Mouse (Mus musculus): ENCODE results near the gene Zfp827. TPM values are rescaled to one million over a fixed set of nuclear protein-coding genes. Genes with fewer than 3 reads are reported as not detected.

Zfp827 gene
- polyA plus RNA-seq, 1 experiment from 2014 or later: 13.0 TPM

DNA sequence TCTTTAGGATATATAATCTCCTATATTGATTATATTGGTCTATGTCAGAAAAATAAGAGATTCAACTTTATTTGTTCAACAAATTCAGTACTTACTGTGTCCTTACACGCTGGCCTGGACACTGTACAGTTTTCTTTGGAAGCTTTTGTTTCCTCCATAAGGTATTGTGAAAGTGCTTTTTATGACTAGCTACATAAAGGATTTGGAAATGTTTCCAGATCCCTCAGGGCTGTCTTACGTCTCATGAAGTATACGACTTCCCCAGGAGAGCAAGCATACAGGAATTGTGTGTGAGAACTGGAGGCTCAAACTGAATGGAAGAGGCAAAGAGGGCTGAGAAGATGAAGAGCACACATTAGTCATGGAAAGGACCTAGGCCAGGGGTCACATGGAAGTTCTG is 45.1 kb downstream of the Zfp827 start:
- Histone ChIP-seq H3K36me3 (peaks cover 50% of the 10 kb centered on the region), H3K4me1 (peaks cover 11% of the 10 kb centered on the region), H3K27ac (replicated peaks) (no peak overlapping the region), H3K4me2 (replicated peaks) (no peak overlapping the region), H3K9ac (replicated peaks) (no peak overlapping the region), H3K4me3 (no peak overlapping the region), H3K9me3 (no peaks in the 10 kb centered on the region), H3K27me3 (no peaks in the 10 kb centered on the region)
- no peak for ATAC-seq (ENCODE audit: low FRiP score, low read depth)
- WGBS: 85% methylated on average over 3 of the region's 3 CpGs

DNA sequence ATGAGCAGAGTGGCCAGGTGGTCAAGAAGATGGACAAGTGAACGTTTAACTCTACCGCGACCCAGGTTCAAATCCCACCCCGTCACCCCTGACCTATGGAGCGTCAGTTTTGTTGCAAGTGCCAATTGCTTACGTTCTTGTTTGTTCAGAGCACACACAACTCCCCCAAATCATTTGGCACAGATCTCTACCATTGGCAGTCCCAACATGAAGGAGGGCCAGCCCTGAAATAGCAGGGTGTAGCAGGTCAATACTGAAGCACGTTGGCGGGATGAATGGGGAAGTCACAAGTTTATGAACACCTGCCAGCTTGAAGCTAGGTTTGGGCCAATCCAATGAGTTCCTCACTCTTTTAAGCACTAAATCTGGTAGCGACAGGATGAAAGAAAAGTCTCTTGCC is 46.7 kb downstream of the Zfp827 start:
- 94% methylated on average over 9 of the region's 9 CpGs for WGBS

DNA sequence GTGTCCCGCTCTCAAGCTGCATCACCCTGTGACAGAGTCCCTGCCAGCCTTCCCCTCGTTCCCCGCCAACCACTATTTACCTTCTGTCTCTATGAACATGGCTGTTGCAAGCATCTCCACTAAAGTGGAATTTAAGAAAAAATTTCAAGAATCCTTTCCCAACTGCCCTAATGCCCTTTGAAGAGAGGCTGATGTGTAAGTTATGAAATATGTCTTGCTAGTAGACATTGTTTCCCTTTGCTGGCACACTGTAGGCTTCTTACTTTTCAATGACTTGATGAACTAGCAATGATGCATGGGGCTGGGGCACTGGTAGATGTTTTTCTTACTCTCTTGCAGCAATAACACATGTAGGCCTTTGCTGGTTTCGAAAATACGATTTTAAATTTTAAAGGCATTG is 49.0 kb downstream of the Zfp827 start:
- H3K4me2 ChIP-seq (replicated peaks): no peak overlapping the region
- peaks cover 31% of the 10 kb centered on the region for H3K36me3 ChIP-seq
- 0 out of 2 replicates have a peak overlapping the region, but pooled peaks have one; percentile 80 for H3K27ac ChIP-seq (replicated peaks)
- no peak overlapping the region for H3K9ac ChIP-seq (replicated peaks)
- no peak for ATAC-seq (ENCODE audit: low FRiP score, low read depth)
- no peak overlapping the region for H3K4me3 ChIP-seq
- WGBS: 87% methylated on average over 5 of the region's 5 CpGs
- no peaks in the 10 kb centered on the region for H3K9me3 ChIP-seq
- peaks cover 30% of the 10 kb centered on the region for H3K4me1 ChIP-seq
- no peaks in the 10 kb centered on the region for H3K27me3 ChIP-seq

More for the DNA sequence above, 46.7 kb downstream of the Zfp827 start:
- no peak overlapping the region for H3K9ac ChIP-seq (replicated peaks)
- H3K36me3 ChIP-seq: peaks cover 46% of the 10 kb centered on the region
- H3K4me1 ChIP-seq: peaks cover 28% of the 10 kb centered on the region
- no peak for ATAC-seq (ENCODE audit: low FRiP score, low read depth)
- no peak overlapping the region for H3K4me3 ChIP-seq
- H3K27ac ChIP-seq (replicated peaks): no peak overlapping the region
- no peak overlapping the region for H3K4me2 ChIP-seq (replicated peaks)
- no peaks in the 10 kb centered on the region for H3K9me3 ChIP-seq
- H3K27me3 ChIP-seq: no peaks in the 10 kb centered on the region

DNA sequence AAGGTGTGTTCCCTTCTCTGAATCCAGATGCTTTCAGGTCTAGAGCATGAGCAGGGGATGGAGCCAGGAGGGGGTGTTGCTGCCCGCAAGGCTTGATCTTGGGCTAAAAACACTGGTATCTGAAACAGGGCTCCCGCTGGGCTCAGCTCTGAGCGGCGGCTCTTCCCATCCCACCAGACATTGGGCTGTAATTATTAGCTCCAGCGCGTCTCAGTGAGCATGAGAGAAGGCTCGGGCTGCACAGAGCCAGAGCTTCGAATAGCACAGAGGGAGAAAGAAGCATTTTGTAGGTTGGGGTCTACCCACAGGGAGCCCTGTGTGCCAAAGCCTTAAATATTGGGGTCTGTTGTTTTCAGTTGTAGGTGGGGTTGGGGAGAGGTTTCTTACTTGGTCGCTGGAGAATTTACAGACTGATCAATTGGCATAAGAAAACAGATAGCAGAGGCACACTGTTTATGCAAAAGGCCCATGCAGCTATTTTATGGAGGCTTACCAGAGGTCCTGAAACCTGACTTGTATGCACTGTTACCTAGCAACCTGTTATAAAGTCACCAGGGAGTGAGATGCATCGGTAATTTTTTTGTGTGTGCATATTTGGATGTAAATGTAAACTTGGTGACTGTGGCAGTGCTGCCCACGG is 50.4 kb downstream of the Zfp827 start:
- Histone ChIP-seq H3K9ac (replicated peaks) (0 out of 2 replicates have a peak overlapping the region, but pooled peaks have one; percentile 15), H3K9me3 (no peaks in the 10 kb centered on the region), H3K27me3 (no peaks in the 10 kb centered on the region), H3K36me3 (peaks cover 32% of the 10 kb centered on the region), H3K4me3 (no peak overlapping the region), H3K4me1 (peaks cover 30% of the 10 kb centered on the region), H3K4me2 (replicated peaks) (no peak overlapping the region), H3K27ac (replicated peaks) (peak overlapping the region; percentile 80)
- ATAC-seq (ENCODE audit: low FRiP score, low read depth): peak; percentile 31
- 15% methylated on average over 11 of the region's 11 CpGs for WGBS

GRCm38 (mm10) chr8:79079196-79079561 is 50.9 kb downstream of the Zfp827 start:
- Histone ChIP-seq H3K36me3 (peaks cover 32% of the 10 kb centered on the region), H3K4me2 (replicated peaks) (no peak overlapping the region)
- 68% methylated on average over 3 of the region's 3 CpGs for WGBS

GRCm38 (mm10) chr8:79080096-79080739 is 52.0 kb downstream of the Zfp827 start:
- H3K27me3 ChIP-seq: no peaks in the 10 kb centered on the region
- H3K9me3 ChIP-seq: no peaks in the 10 kb centered on the region
- ATAC-seq (ENCODE audit: low FRiP score, low read depth): no peak
- H3K36me3 ChIP-seq: peaks cover 28% of the 10 kb centered on the region
- no peak overlapping the region for H3K4me3 ChIP-seq
- 0 out of 2 replicates have a peak overlapping the region, but pooled peaks have one; percentile 15 for H3K27ac ChIP-seq (replicated peaks)
- H3K9ac ChIP-seq (replicated peaks): no peak overlapping the region
- no peak overlapping the region for H3K4me2 ChIP-seq (replicated peaks)
- 78% methylated on average over 6 of the region's 6 CpGs for WGBS
- H3K4me1 ChIP-seq: peaks cover 30% of the 10 kb centered on the region

More at GRCm38 (mm10) chr8:79079196-79079561, 50.9 kb downstream of the Zfp827 start:
- peaks cover 30% of the 10 kb centered on the region for H3K4me1 ChIP-seq
- no peaks in the 10 kb centered on the region for H3K27me3 ChIP-seq
- no peaks in the 10 kb centered on the region for H3K9me3 ChIP-seq
- peak; percentile 32; the same call in 1 of the 2 replicates for ATAC-seq (ENCODE audit: low FRiP score, low read depth)
- H3K4me3 ChIP-seq: no peak overlapping the region
- no peak overlapping the region for H3K9ac ChIP-seq (replicated peaks)
- H3K27ac ChIP-seq (replicated peaks): peak overlapping the region; percentile 80

DNA sequence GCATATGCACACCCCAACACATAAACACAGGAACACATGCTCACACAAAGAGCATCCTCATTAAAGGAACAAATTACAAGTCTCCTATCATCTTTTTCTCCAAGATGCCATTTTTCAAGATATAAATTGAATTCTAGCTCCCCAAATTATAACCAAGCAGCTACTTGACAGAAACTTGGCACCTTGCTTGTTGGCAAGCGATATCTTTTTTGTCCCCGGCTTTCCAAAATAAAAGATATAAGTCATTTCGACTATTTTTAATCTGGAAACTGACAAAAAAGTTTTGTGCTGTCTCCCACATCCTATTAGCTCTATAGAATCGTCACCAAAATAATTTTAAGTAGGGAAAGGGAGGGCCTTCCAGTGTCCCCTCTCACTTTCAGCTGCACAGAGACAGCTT is 53.1 kb downstream of the Zfp827 start:
- peaks cover 30% of the 10 kb centered on the region for H3K4me1 ChIP-seq
- ATAC-seq (ENCODE audit: low FRiP score, low read depth): no peak
- H3K4me3 ChIP-seq: no peak overlapping the region
- H3K9ac ChIP-seq (replicated peaks): no peak overlapping the region
- 87% methylated on average over 4 of the region's 4 CpGs for WGBS
- H3K36me3 ChIP-seq: peaks cover 21% of the 10 kb centered on the region
- no peaks in the 10 kb centered on the region for H3K27me3 ChIP-seq
- no peaks in the 10 kb centered on the region for H3K9me3 ChIP-seq
- no peak overlapping the region for H3K27ac ChIP-seq (replicated peaks)
- H3K4me2 ChIP-seq (replicated peaks): no peak overlapping the region

DNA sequence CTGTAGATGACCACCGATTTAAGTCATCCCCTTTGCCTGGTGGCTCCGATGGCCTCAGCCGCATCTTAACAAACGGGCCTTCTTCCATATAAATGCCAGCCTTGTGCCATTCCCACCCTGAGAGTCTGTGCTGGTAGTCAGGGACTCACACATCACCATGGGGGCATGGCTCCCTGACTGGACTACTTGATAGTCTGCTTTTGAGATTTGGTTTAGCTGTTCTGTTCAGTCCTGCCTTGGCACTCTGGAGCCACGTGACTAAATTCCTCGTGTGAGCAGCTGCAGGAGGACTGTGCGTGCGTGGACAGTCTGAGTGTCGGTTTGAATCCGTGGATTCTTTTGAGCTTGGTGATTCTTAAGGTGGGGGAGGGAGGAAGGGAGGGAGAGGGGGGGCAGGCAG is 53.7 kb downstream of the Zfp827 start:
- peak; percentile 31; the same call in 1 of the 2 replicates for ATAC-seq (ENCODE audit: low FRiP score, low read depth)
- Histone ChIP-seq H3K9ac (replicated peaks) (no peak overlapping the region), H3K27me3 (no peaks in the 10 kb centered on the region), H3K4me1 (peaks cover 30% of the 10 kb centered on the region), H3K4me2 (replicated peaks) (no peak overlapping the region), H3K36me3 (peaks cover 20% of the 10 kb centered on the region), H3K9me3 (no peaks in the 10 kb centered on the region), H3K27ac (replicated peaks) (no peak overlapping the region), H3K4me3 (no peak overlapping the region)
- 85% methylated on average over 10 of the region's 10 CpGs for WGBS

- no peak overlapping the region for H3K9ac ChIP-seq (replicated peaks)
- H3K27ac ChIP-seq (replicated peaks): no peak overlapping the region
- no peaks in the 10 kb centered on the region for H3K9me3 ChIP-seq
- H3K4me3 ChIP-seq: no peak overlapping the region
- peaks cover 33% of the 10 kb centered on the region for H3K36me3 ChIP-seq
- peaks cover 15% of the 10 kb centered on the region for H3K4me1 ChIP-seq
- WGBS: 89% methylated on average over 18 of the region's 18 CpGs
- no peak overlapping the region for H3K4me2 ChIP-seq (replicated peaks)
- no peaks in the 10 kb centered on the region for H3K27me3 ChIP-seq
- no peak for ATAC-seq (ENCODE audit: low FRiP score, low read depth)
Observed at GRCm38 (mm10) chr8:79083461-79084358, 55.5 kb downstream of the Zfp827 start.

- Histone ChIP-seq H3K27me3 (no peaks in the 10 kb centered on the region), H3K4me2 (replicated peaks) (no peak overlapping the region), H3K4me3 (no peak overlapping the region), H3K4me1 (peaks cover 8% of the 10 kb centered on the region), H3K9me3 (no peaks in the 10 kb centered on the region), H3K36me3 (peaks cover 40% of the 10 kb centered on the region), H3K27ac (replicated peaks) (no peak overlapping the region), H3K9ac (replicated peaks) (no peak overlapping the region)
- no peak for ATAC-seq (ENCODE audit: low FRiP score, low read depth)
- 91% methylated on average over 3 of the region's 3 CpGs for WGBS
Observed at GRCm38 (mm10) chr8:79084359-79084820, 56.2 kb downstream of the Zfp827 start.

DNA sequence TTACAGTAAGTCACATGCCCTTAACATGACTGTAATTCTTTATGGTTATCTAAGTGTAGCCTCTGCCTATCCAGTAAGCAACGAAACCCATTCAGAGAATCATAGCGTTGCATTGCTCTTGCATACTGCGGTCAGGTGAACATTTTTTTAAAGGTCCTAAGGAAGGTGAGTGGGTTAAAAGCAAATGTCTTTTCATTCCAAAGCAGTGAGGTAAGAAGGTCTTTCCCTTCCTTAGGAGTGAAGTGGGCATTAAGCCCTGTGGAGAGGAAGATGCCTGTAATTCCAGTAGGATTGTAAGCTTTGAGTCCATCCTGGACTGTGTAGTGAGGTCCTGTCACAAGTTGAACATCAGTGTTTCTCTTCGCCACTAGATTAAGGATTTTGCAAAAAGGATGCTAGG is 66.2 kb downstream of the Zfp827 start:
- H3K36me3 ChIP-seq: peaks cover 33% of the 10 kb centered on the region
- no peak overlapping the region for H3K27ac ChIP-seq (replicated peaks)
- H3K9ac ChIP-seq (replicated peaks): no peak overlapping the region
- no peak overlapping the region for H3K4me2 ChIP-seq (replicated peaks)
- no peaks in the 10 kb centered on the region for H3K27me3 ChIP-seq
- WGBS: 96% methylated on average over 4 of the region's 4 CpGs
- H3K4me1 ChIP-seq: no peaks in the 10 kb centered on the region
- ATAC-seq (ENCODE audit: low FRiP score, low read depth): no peak
- H3K9me3 ChIP-seq: no peaks in the 10 kb centered on the region
- no peak overlapping the region for H3K4me3 ChIP-seq

DNA sequence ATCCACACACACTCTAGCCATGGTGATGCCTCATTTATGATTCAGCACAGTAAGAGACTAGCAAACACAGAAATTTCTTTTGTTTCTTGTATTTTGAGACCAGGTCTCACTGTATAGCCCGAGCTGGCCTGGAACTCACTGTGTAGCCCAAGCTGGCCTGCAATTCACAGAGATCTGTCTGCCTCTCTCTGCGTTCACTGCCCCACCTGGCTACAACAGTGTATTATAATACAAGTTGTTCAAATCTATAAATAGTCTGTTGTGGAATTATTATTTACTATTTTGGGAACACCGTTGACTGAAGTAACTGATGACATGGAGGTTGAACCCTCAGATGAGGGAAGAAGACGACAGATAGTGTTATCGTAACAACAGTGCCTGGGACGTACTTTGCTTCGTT is 66.9 kb downstream of the Zfp827 start:
- WGBS: 94% methylated on average over 7 of the region's 7 CpGs
- Histone ChIP-seq H3K4me2 (replicated peaks) (no peak overlapping the region), H3K27ac (replicated peaks) (no peak overlapping the region), H3K4me1 (no peaks in the 10 kb centered on the region), H3K36me3 (peaks cover 31% of the 10 kb centered on the region), H3K9me3 (no peaks in the 10 kb centered on the region), H3K9ac (replicated peaks) (no peak overlapping the region), H3K4me3 (no peak overlapping the region), H3K27me3 (no peaks in the 10 kb centered on the region)
- no peak for ATAC-seq (ENCODE audit: low FRiP score, low read depth)
